Mouse (Mus musculus) spleen, adult 2 months (tissue): ENCODE measurements at regions not wholly inside any gene's neighbourhood (a gene's known extent, or its start where the extent isn't known, plus 50 kb on each side); places are given as distances from the start of the nearest gene placed in this dataset.

Source experiments
- DNase-seq, 2 experiments: peaks; one replicate each; pipeline versions ENCODE4 v3.0.0 to v3.0.0-alpha.2; 2012 to 2021; ENCODE audit warnings: low spot score in 2 of 2, low read depth in 1 of 2
- H3K27ac ChIP-seq: fragments of 200-500 bp; 2 replicates; pipeline ENCODE4 v1.5.1; 2012; ENCODE audit warnings: low read length, inconsistent platforms; ENCODE audit not compliant: insufficient read depth
- H3K27me3 ChIP-seq: fragments of 200-500 bp; 2 replicates; pipeline ENCODE4 v1.6.1; 2012; ENCODE audit warnings: mild to moderate bottlenecking, moderate library complexity, low read length, inconsistent platforms; ENCODE audit not compliant: control insufficient read depth, insufficient read depth
- H3K36me3 ChIP-seq: fragments of 200-500 bp; 2 replicates; pipeline ENCODE4 v1.6.1; 2012; ENCODE audit warnings: mild to moderate bottlenecking, low read length, inconsistent platforms; ENCODE audit not compliant: control insufficient read depth, insufficient read depth
- H3K4me1 ChIP-seq: fragments of 200-500 bp; 2 replicates; pipeline ENCODE4 v1.6.1; 2011; ENCODE audit warnings: inconsistent platforms; ENCODE audit not compliant: control insufficient read depth, insufficient read depth, insufficient read length
- H3K4me3 ChIP-seq: fragments of 200-500 bp; 2 replicates; pipeline ENCODE4 v1.5.1; 2011; ENCODE audit warnings: mild to moderate bottlenecking, inconsistent platforms; ENCODE audit not compliant: insufficient read depth, insufficient read length; ENCODE audit errors: extremely low read depth
- CTCF ChIP-seq: fragments of 200-500 bp; IDR thresholded peaks from 2 replicates; pipeline ENCODE4 v1.5.1; 2011; ENCODE audit warnings: mild to moderate bottlenecking, inconsistent platforms; ENCODE audit not compliant: insufficient read depth, insufficient read length, insufficient replicate concordance; ENCODE audit errors: extremely low read depth
- POLR2A ChIP-seq: fragments of 200-500 bp; IDR thresholded peaks from 2 replicates; pipeline ENCODE4 v1.6.1; 2011; ENCODE audit warnings: low read depth, low read length, inconsistent platforms
- WGBS: fragments of 180-500 bp; shearing (Covaris S2); methylation state at CpG from one replicate; pipeline ENCODE4 v1.1.7; 2018; 5-methylcytosine and 5-hydroxymethylcytosine counted together

- Histone ChIP-seq H3K27me3 (no peaks in the 10 kb centered on the region), H3K36me3 (no peaks in the 10 kb centered on the region), H3K4me1 (peaks cover 3% of the 10 kb centered on the region; the same call in 1 of the 2 replicates), H3K4me3 (no peak overlapping the region), H3K27ac (no peak overlapping the region)
- no peak for DNase-seq
- TF ChIP-seq POLR2A (no peak), CTCF (no peak)
- WGBS: 57% methylated on average over 8 of the region's 8 CpGs
Measured at GRCm38 (mm10) chr16:25042669-25043440, 243.8 kb upstream of the Tprg start.

- no peak for TF ChIP-seq CTCF
- no peak for TF ChIP-seq POLR2A
- Histone ChIP-seq H3K27me3 (no peaks in the 10 kb centered on the region), H3K4me3 (no peak overlapping the region), H3K27ac (no peak overlapping the region), H3K4me1 (0 out of 2 replicates have a peak, but pooled peaks cover 3% of the 10 kb centered on the region), H3K36me3 (no peaks in the 10 kb centered on the region)
- WGBS: 80% methylated on average over 3 of the region's 3 CpGs
- no peak for DNase-seq
Measured at GRCm38 (mm10) chr16:25044637-25045036, 242.0 kb upstream of the Tprg start.

- H3K4me3 ChIP-seq: no peak overlapping the region
- H3K36me3 ChIP-seq: no peaks in the 10 kb centered on the region
- no peaks in the 10 kb centered on the region for H3K4me1 ChIP-seq
- no peak overlapping the region for H3K27ac ChIP-seq
- no peaks in the 10 kb centered on the region for H3K27me3 ChIP-seq
- 86% methylated on average over 2 of the region's 2 CpGs for WGBS
- TF ChIP-seq CTCF: no peak
- no peak for TF ChIP-seq POLR2A
- DNase-seq: no peak
Measured at GRCm38 (mm10) chr16:25047726-25048125, 238.9 kb upstream of the Tprg start.

- no peak for DNase-seq
- H3K36me3 ChIP-seq: no peaks in the 10 kb centered on the region
- 44% methylated on average over 7 of the region's 7 CpGs for WGBS
- no peaks in the 10 kb centered on the region; the same call in 1 of the 2 replicates for H3K4me1 ChIP-seq
- no peak overlapping the region for H3K27ac ChIP-seq
- H3K27me3 ChIP-seq: no peaks in the 10 kb centered on the region
- H3K4me3 ChIP-seq: no peak overlapping the region
- TF ChIP-seq CTCF (no peak), POLR2A (no peak)
Measured at GRCm38 (mm10) chr16:25049928-25050510, 236.6 kb upstream of the Tprg start.

- WGBS: 83% methylated on average over 5 of the region's 5 CpGs
Measured at GRCm38 (mm10) chr16:25051044-25051443, 235.6 kb upstream of the Tprg start.

GRCm38 (mm10) chr16:25052428-25052827, 234.2 kb upstream of the Tprg start:
- no peak for DNase-seq
- H3K36me3 ChIP-seq: no peaks in the 10 kb centered on the region
- 37% methylated on average over 5 of the region's 5 CpGs for WGBS
- H3K4me1 ChIP-seq: no peaks in the 10 kb centered on the region; the same call in 1 of the 2 replicates
- no peak overlapping the region for H3K4me3 ChIP-seq
- TF ChIP-seq POLR2A: no peak
- TF ChIP-seq CTCF: no peak
- no peak overlapping the region for H3K27ac ChIP-seq
- no peaks in the 10 kb centered on the region for H3K27me3 ChIP-seq

More at GRCm38 (mm10) chr16:25051044-25051443, 235.6 kb upstream of the Tprg start:
- no peak overlapping the region for H3K4me3 ChIP-seq
- no peaks in the 10 kb centered on the region; the same call in 1 of the 2 replicates for H3K4me1 ChIP-seq
- no peaks in the 10 kb centered on the region for H3K27me3 ChIP-seq
- DNase-seq: no peak
- TF ChIP-seq POLR2A (no peak), CTCF (no peak)
- H3K36me3 ChIP-seq: no peaks in the 10 kb centered on the region
- H3K27ac ChIP-seq: no peak overlapping the region

- H3K4me1 ChIP-seq: no peaks in the 10 kb centered on the region; the same call in 1 of the 2 replicates
- 3% methylated on average over 5 of the region's 5 CpGs for whole genome bisulfite sequencing
- TF ChIP-seq POLR2A (no peak), CTCF (no peak)
- H3K27me3 ChIP-seq: no peaks in the 10 kb centered on the region
- H3K27ac ChIP-seq: no peak overlapping the region
- no peaks in the 10 kb centered on the region for H3K36me3 ChIP-seq
- DNase-seq: peak; percentile 53 to 54
- no peak overlapping the region for H3K4me3 ChIP-seq
Measured at GRCm38 (mm10) chr16:25052917-25053343, 233.7 kb upstream of the Tprg start.
